Mouse (Mus musculus): ENCODE measurements around the gene Gm10142. TPM values are rescaled to one million over a fixed set of nuclear protein-coding genes. Genes with fewer than 3 reads are reported as not detected.
"Not testable (repeated sequence)": the region's sequence is repeated elsewhere in the genome, so short reads cannot be mapped to it uniquely, and the experiment has no call there.

Gene Gm10142
- polyA plus RNA-seq, 2 experiments = not detected

- no peaks in the 10 kb centered on the region for H3K4me1 ChIP-seq (ENCODE audit: control insufficient read depth, insufficient read depth, low read length)
- no peaks in the 10 kb centered on the region for H3K36me3 ChIP-seq (ENCODE audit: control insufficient read depth, insufficient read depth, low read length)
- H3K27ac ChIP-seq (replicated peaks; ENCODE audit: low read depth, low read length) = no peak overlapping the region
- DNase-seq (ENCODE audit: low spot score) (no peak), ATAC-seq (ENCODE audit: low FRiP score, low read depth) (no peak)
- H3K4me3 ChIP-seq (replicated peaks; ENCODE audit: low read length) = no peak overlapping the region
- no peak overlapping the region for H3K9ac ChIP-seq (ENCODE audit: low read depth, low read length, severe bottlenecking)
- WGBS = 82% methylated on average over 1 of the region's 1 CpGs
- H3K27me3 ChIP-seq (ENCODE audit: control insufficient read depth, insufficient read depth, low read length) = no peaks in the 10 kb centered on the region
- H3K4me2 ChIP-seq (replicated peaks; ENCODE audit: low read depth, low read length, severe bottlenecking) = no peak overlapping the region
- peaks cover 7% of the 10 kb centered on the region; the same call in 1 of the 2 replicates for H3K9me3 ChIP-seq (ENCODE audit: control insufficient read depth, low read length)
- TF ChIP-seq POLR2A (IDR thresholded peaks at IDR 0.05; ENCODE audit: borderline replicate concordance, extremely low read depth, insufficient read depth, insufficient read length) = no peak
Measured at GRCm38 (mm10) chr10:77735928-77736327, 20.3 kb downstream of the Gm10142 start.

GRCm38 (mm10) chr10:77738929-77739328 is 23.3 kb downstream of the Gm10142 start:
- Histone ChIP-seq H3K4me1 (ENCODE audit: control insufficient read depth, insufficient read depth, low read length) (no peaks in the 10 kb centered on the region), H3K9me3 (ENCODE audit: control insufficient read depth, low read length) (peaks cover 7% of the 10 kb centered on the region; the same call in 1 of the 2 replicates), H3K36me3 (ENCODE audit: control insufficient read depth, insufficient read depth, low read length) (no peaks in the 10 kb centered on the region), H3K4me2 (replicated peaks; ENCODE audit: low read depth, low read length, severe bottlenecking) (no peak overlapping the region), H3K27ac (replicated peaks; ENCODE audit: low read depth, low read length) (no peak overlapping the region), H3K4me3 (replicated peaks; ENCODE audit: low read length) (no peak overlapping the region), H3K27me3 (ENCODE audit: control insufficient read depth, insufficient read depth, low read length) (no peaks in the 10 kb centered on the region), H3K9ac (ENCODE audit: low read depth, low read length, severe bottlenecking) (no peak overlapping the region)
- ATAC-seq (ENCODE audit: low FRiP score, low read depth) = no peak
- 80% methylated on average over 4 of the region's 4 CpGs for WGBS
- TF ChIP-seq POLR2A (IDR thresholded peaks at IDR 0.05; ENCODE audit: borderline replicate concordance, extremely low read depth, insufficient read depth, insufficient read length) = no peak
- no peak for DNase-seq (ENCODE audit: low spot score)

- DNase-seq (ENCODE audit: low spot score); H3K27ac ChIP-seq (replicated peaks; ENCODE audit: low read depth, low read length); H3K9me3 ChIP-seq (ENCODE audit: control insufficient read depth, low read length); H3K4me3 ChIP-seq (replicated peaks; ENCODE audit: low read length); H3K27me3 ChIP-seq (ENCODE audit: control insufficient read depth, insufficient read depth, low read length); H3K4me2 ChIP-seq (replicated peaks; ENCODE audit: low read depth, low read length, severe bottlenecking); H3K9ac ChIP-seq (ENCODE audit: low read depth, low read length, severe bottlenecking); H3K36me3 ChIP-seq (ENCODE audit: control insufficient read depth, insufficient read depth, low read length); ATAC-seq (ENCODE audit: low FRiP score, low read depth); H3K4me1 ChIP-seq (ENCODE audit: control insufficient read depth, insufficient read depth, low read length): not testable (repeated sequence)
- WGBS = 27% methylated on average over 4 of the region's 5 CpGs
Measured at GRCm38 (mm10) chr10:77741924-77742688, 26.5 kb downstream of the Gm10142 start, which contains the start of gene Gm18596. Gene Gm18596, minus strand, starts transcription at chr10:77742638.

GRCm38 (mm10) chr10:77750686-77751085 is 35.1 kb downstream of the Gm10142 start:
- H3K36me3 ChIP-seq (ENCODE audit: control insufficient read depth, insufficient read depth, low read length); H3K27ac ChIP-seq (replicated peaks; ENCODE audit: low read depth, low read length); H3K4me1 ChIP-seq (ENCODE audit: control insufficient read depth, insufficient read depth, low read length); H3K9ac ChIP-seq (ENCODE audit: low read depth, low read length, severe bottlenecking); H3K27me3 ChIP-seq (ENCODE audit: control insufficient read depth, insufficient read depth, low read length); ATAC-seq (ENCODE audit: low FRiP score, low read depth); H3K4me3 ChIP-seq (replicated peaks; ENCODE audit: low read length); H3K9me3 ChIP-seq (ENCODE audit: control insufficient read depth, low read length); H3K4me2 ChIP-seq (replicated peaks; ENCODE audit: low read depth, low read length, severe bottlenecking); DNase-seq (ENCODE audit: low spot score): not testable (repeated sequence)
- WGBS = 92% methylated on average over 1 of the region's 1 CpGs

GRCm38 (mm10) chr10:77751254-77751653 is 35.6 kb downstream of the Gm10142 start, which contains the start of gene Gm9736:
Gene Gm9736, minus strand, starts transcription at chr10:77751354.
- not testable (repeated sequence) for H3K27ac ChIP-seq (replicated peaks; ENCODE audit: low read depth, low read length)
- WGBS = 57% methylated on average over 1 of the region's 1 CpGs

GRCm38 (mm10) chr10:77752312-77752711 is 36.7 kb downstream of the Gm10142 start:
- H3K4me3 ChIP-seq (replicated peaks; ENCODE audit: low read length); H3K9ac ChIP-seq (ENCODE audit: low read depth, low read length, severe bottlenecking); ATAC-seq (ENCODE audit: low FRiP score, low read depth); H3K9me3 ChIP-seq (ENCODE audit: control insufficient read depth, low read length); H3K27ac ChIP-seq (replicated peaks; ENCODE audit: low read depth, low read length); H3K4me1 ChIP-seq (ENCODE audit: control insufficient read depth, insufficient read depth, low read length); H3K27me3 ChIP-seq (ENCODE audit: control insufficient read depth, insufficient read depth, low read length); H3K36me3 ChIP-seq (ENCODE audit: control insufficient read depth, insufficient read depth, low read length); DNase-seq (ENCODE audit: low spot score); H3K4me2 ChIP-seq (replicated peaks; ENCODE audit: low read depth, low read length, severe bottlenecking): not testable (repeated sequence)
- 52% methylated on average over 3 of the region's 3 CpGs for WGBS

More at GRCm38 (mm10) chr10:77751254-77751653, 35.6 kb downstream of the Gm10142 start, which contains the start of gene Gm9736:
- H3K9ac ChIP-seq (ENCODE audit: low read depth, low read length, severe bottlenecking); H3K27me3 ChIP-seq (ENCODE audit: control insufficient read depth, insufficient read depth, low read length); H3K4me1 ChIP-seq (ENCODE audit: control insufficient read depth, insufficient read depth, low read length); H3K36me3 ChIP-seq (ENCODE audit: control insufficient read depth, insufficient read depth, low read length); H3K4me3 ChIP-seq (replicated peaks; ENCODE audit: low read length); ATAC-seq (ENCODE audit: low FRiP score, low read depth); H3K4me2 ChIP-seq (replicated peaks; ENCODE audit: low read depth, low read length, severe bottlenecking); H3K9me3 ChIP-seq (ENCODE audit: control insufficient read depth, low read length); DNase-seq (ENCODE audit: low spot score): not testable (repeated sequence)
